Mouse (Mus musculus) C2C12 (cell line): ENCODE results near the gene Dhx37. TPM values are rescaled to one million over a fixed set of nuclear protein-coding genes. Genes with fewer than 3 reads are reported as not detected.

Experiments
- H3K27me3 ChIP-seq: one replicate; pipeline ENCODE4 v1.6.1; 2011; ENCODE audit not compliant: control insufficient read depth, insufficient read depth, insufficient read length
- H3K36me3 ChIP-seq: one replicate; pipeline ENCODE4 v1.6.1; 2011; ENCODE audit not compliant: control insufficient read depth, insufficient read depth
- H3K4me3 ChIP-seq: one replicate; pipeline ENCODE4 v1.5.1; 2011; ENCODE audit warnings: mild to moderate bottlenecking, control low read depth; ENCODE audit not compliant: poor library complexity, insufficient read depth, severe bottlenecking
- H3K79me2 ChIP-seq: one replicate; pipeline ENCODE4 v1.6.1; 2011; ENCODE audit not compliant: control insufficient read depth, insufficient read depth
- H3K79me3 ChIP-seq: one replicate; pipeline ENCODE4 v1.6.1; 2011; ENCODE audit warnings: low read depth, control low read depth
- H3ac ChIP-seq: one replicate; pipeline ENCODE3; 2011; ENCODE audit warnings: low read depth; ENCODE audit not compliant: control insufficient read depth, insufficient read length
- CEBPB ChIP-seq: IDR thresholded peaks from one replicate; pipeline ENCODE4 v1.6.1; 2011; ENCODE audit warnings: low read depth, mild to moderate bottlenecking, control low read depth, moderate library complexity
- CTCF ChIP-seq: IDR thresholded peaks from one replicate; pipeline ENCODE4 v1.5.1; 2011; ENCODE audit not compliant: control insufficient read depth, insufficient read depth, insufficient read length
- FOSL1 ChIP-seq: IDR thresholded peaks from one replicate; pipeline ENCODE4 v1.8.0; 2011; ENCODE audit warnings: mild to moderate bottlenecking, low read length; ENCODE audit not compliant: poor library complexity, insufficient read depth, severe bottlenecking
- MAX ChIP-seq: IDR thresholded peaks from one replicate; pipeline ENCODE4 v1.6.1; 2011; ENCODE audit warnings: mild to moderate bottlenecking, control low read depth
- MYOD1 ChIP-seq: IDR thresholded peaks from one replicate; pipeline ENCODE4 v1.6.1; 2011; ENCODE audit warnings: low read depth; ENCODE audit not compliant: control insufficient read depth, insufficient read length
- MYOG ChIP-seq: IDR thresholded peaks from one replicate; pipeline ENCODE4 v1.6.1; 2011; ENCODE audit not compliant: control insufficient read depth, insufficient read length; ENCODE audit errors: extremely low read depth
- USF1 ChIP-seq: IDR thresholded peaks from one replicate; pipeline ENCODE4 v1.6.1; 2011; ENCODE audit warnings: low read depth, mild to moderate bottlenecking, control low read depth, moderate library complexity
- polyA plus RNA-seq: library from polyadenylated mRNA; unstranded; fragments of >200 nt; fragmentation: generic; extraction: Trizol; gene quantifications from one replicate; pipeline ENCODE4 v1.2.1, GENCODE M21; 2012; ENCODE audit warnings: missing spikeins

Gene Dhx37
- polyA plus RNA-seq, 1 experiment = 25.2 TPM

- Histone ChIP-seq H3K36me3 (peaks cover 29% of the 10 kb centered on the region), H3K4me3 (no peak overlapping the region), H3K79me2 (peaks cover 42% of the 10 kb centered on the region), H3K79me3 (peaks cover 23% of the 10 kb centered on the region), H3K27me3 (no peaks in the 10 kb centered on the region), H3ac (no peak overlapping the region)
- no peak for TF ChIP-seq USF1
- TF ChIP-seq MAX = no peak
- no peak for TF ChIP-seq CTCF
- no peak for TF ChIP-seq MYOD1
- TF ChIP-seq CEBPB = no peak
Measured at GRCm38 (mm10) chr5:125385215-125385940, 48.5 kb downstream of the Dhx37 start.

GRCm38 (mm10) chr5:125384512-125385214, 49.3 kb downstream of the Dhx37 start:
- no peak overlapping the region for H3K4me3 ChIP-seq
- peaks cover 29% of the 10 kb centered on the region for H3K36me3 ChIP-seq
- TF ChIP-seq FOSL1 (no peak), USF1 (no peak), CEBPB (no peak), MYOD1 (no peak), MAX (no peak), MYOG (no peak), CTCF (no peak)
- H3K27me3 ChIP-seq = no peaks in the 10 kb centered on the region
- peaks cover 23% of the 10 kb centered on the region for H3K79me3 ChIP-seq
- peaks cover 42% of the 10 kb centered on the region for H3K79me2 ChIP-seq
- H3ac ChIP-seq = no peak overlapping the region

DNA sequence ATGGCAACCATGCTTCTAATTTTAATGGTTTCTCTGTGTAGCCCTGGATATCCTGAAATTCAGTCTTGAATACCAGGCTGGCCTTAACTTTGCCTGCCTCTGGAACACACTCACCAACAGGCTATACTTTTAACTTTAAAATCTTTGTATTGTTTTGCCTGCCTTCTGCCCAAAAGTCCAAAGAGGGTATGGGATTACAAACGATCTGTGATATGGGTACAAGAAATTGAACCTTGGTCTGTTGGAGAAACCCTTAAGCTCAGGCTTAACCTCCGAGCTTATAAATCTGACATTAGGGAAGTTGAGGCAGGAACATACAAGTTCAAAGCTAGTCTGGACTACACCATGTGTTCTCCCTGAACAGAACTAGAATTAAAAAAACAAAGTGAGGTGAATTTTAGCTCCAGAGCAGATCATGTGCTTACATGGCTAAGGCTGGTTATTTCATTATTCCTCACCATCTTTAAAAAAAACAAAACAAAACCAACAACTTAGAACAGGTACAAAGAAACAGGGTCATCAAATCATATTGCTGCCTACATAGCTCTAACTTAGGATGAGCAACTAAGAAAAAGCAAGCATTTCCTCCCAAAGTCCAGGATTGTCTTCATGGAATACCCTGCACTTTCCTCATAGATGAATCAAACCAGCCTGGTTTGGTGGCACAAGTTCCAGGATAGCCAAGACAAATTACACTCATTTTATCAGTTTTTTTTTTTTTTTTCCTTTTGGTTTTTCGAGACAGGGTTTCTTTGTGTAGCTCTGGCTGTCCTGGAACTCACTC, 50.1 kb downstream of the Dhx37 start:
- no peak for TF ChIP-seq MYOG
- no peak for TF ChIP-seq CEBPB
- no peak for TF ChIP-seq FOSL1
- Histone ChIP-seq H3K4me3 (no peak overlapping the region), H3K79me3 (peaks cover 17% of the 10 kb centered on the region), H3ac (no peak overlapping the region), H3K79me2 (peaks cover 33% of the 10 kb centered on the region), H3K36me3 (peaks cover 27% of the 10 kb centered on the region), H3K27me3 (no peaks in the 10 kb centered on the region)

DNA sequence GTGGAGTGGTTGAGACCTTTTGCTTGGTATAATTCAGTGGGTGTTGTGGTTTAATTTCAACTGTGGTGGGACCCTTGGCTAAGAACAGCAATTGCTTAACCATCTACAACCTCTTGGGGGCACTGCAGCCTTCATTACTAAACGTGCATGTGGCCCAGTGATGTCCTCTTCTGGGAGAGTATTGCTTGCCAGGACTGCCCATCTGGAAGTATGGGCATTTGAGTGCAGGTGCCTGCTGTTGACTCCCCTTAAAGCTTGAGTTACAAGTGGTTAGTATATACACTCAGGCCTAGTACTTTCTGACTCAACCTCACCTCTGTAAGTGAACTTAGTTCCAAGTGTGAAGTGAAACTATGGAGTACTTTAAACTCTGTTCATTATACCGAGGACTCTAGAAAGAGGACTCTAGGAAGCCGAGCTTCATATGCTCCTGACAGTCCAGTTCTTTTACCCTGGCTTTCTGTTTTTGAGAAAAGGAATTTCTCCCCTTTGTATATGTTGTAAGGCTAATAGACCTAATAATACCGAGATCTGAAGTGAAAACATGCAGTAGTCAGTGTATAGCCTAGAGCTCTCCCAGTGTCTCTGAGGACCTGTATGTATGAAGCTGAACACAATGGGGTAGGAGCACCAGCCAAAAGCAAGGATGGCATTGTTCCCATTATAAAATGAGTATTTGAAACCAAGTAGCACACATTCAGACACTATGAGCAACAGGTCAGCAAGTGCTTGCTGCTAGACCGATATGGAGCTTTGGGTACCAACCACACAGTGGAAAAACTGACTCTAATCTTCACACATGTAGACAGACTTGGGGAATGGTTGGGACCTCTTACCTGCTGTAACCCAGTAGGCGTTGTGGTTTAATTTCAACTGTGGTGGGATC, 51.0 kb downstream of the Dhx37 start:
- H3K79me3 ChIP-seq = peaks cover 8% of the 10 kb centered on the region
- H3K4me3 ChIP-seq = no peak overlapping the region
- H3K36me3 ChIP-seq = peaks cover 17% of the 10 kb centered on the region
- TF ChIP-seq MYOG (no peak), FOSL1 (no peak), MYOD1 (no peak), MAX (peak; percentile 29), USF1 (no peak), CEBPB (no peak), CTCF (peak; percentile 24)
- no peak overlapping the region for H3ac ChIP-seq
- H3K27me3 ChIP-seq = no peaks in the 10 kb centered on the region
- H3K79me2 ChIP-seq = peaks cover 24% of the 10 kb centered on the region
